Mouse (Mus musculus) CH12.LX (cell line): Measurements from ENCODE around the gene Itk. TPM values are rescaled to one million over a fixed set of nuclear protein-coding genes. Genes with fewer than 3 reads are reported as not detected.

ENCODE experiments used
- DNase-seq: peaks from one replicate; pipeline ENCODE4 v3.0.0-alpha.2; 2013; ENCODE audit errors: extremely low read depth
- H3K27ac ChIP-seq: 2 replicates; pipeline ENCODE4 v1.5.1; 2012; ENCODE audit warnings: low read depth, mild to moderate bottlenecking, control low read depth, moderate library complexity; ENCODE audit not compliant: insufficient read depth
- H3K27me3 ChIP-seq: replicated peaks from 2 replicates; pipeline ENCODE3; 2012; ENCODE audit warnings: inconsistent platforms
- H3K36me3 ChIP-seq, 2 experiments: replicated peaks in 1 of 2; 2 replicates each; pipeline versions ENCODE3 to v1.6.1; 2012; ENCODE audit warnings: inconsistent platforms in 1 of 2, low read length in 1 of 2, mild to moderate bottlenecking in 1 of 2, mixed read lengths in 1 of 2, moderate library complexity in 1 of 2; ENCODE audit not compliant: control insufficient read depth in 1 of 2, insufficient read depth in 1 of 2
- H3K4me1 ChIP-seq, 2 experiments: 2 replicates each; pipeline ENCODE4 v1.6.1; 2012; ENCODE audit warnings: inconsistent platforms in 1 of 2, moderate library complexity in 1 of 2; ENCODE audit not compliant: insufficient read depth in 2 of 2, control insufficient read depth in 1 of 2
- H3K4me2 ChIP-seq: 2 replicates; pipeline ENCODE4 v1.6.1; 2012; ENCODE audit warnings: low read depth, mild to moderate bottlenecking, control low read depth; ENCODE audit not compliant: poor library complexity, insufficient read depth, severe bottlenecking
- H3K4me3 ChIP-seq, 3 experiments: fragments of 150-350 bp in 1 of 3; sonication (generic) in 1 of 3; replicated peaks in 1 of 3; 2 replicates each; pipeline versions ENCODE3 to v1.5.1; 2011 to 2012; ENCODE audit warnings: low read depth in 2 of 3, low read length in 2 of 3, mild to moderate bottlenecking in 2 of 3, moderate library complexity in 2 of 3, control low read depth in 1 of 3, improper control_type of control experiment in 1 of 3, inconsistent platforms in 1 of 3, mixed read lengths in 1 of 3; ENCODE audit not compliant: poor library complexity in 1 of 3
- H3K79me2 ChIP-seq: replicated peaks from 2 replicates; pipeline ENCODE4 v1.6.1; 2012; ENCODE audit warnings: mild to moderate bottlenecking, moderate library complexity; ENCODE audit not compliant: control insufficient read depth, poor library complexity, insufficient read depth, severe bottlenecking; ENCODE audit errors: extremely low read depth
- H3K9ac ChIP-seq: 2 replicates; pipeline ENCODE4 v1.6.1; 2012; ENCODE audit warnings: low read depth, mild to moderate bottlenecking, control low read depth, moderate library complexity; ENCODE audit not compliant: insufficient read depth
- H3K9me3 ChIP-seq: replicated peaks from 2 replicates; pipeline ENCODE3; 2012; ENCODE audit warnings: low read length, inconsistent platforms, mixed read lengths
- GABPA ChIP-seq: IDR thresholded peaks from 2 replicates; pipeline ENCODE4 v1.6.1; 2012; ENCODE audit warnings: low read depth, low read length, improper control_type of control experiment, inconsistent platforms; ENCODE audit not compliant: insufficient replicate concordance
- HCFC1 ChIP-seq: IDR thresholded peaks from 2 replicates; pipeline ENCODE4 v1.6.1; 2012; ENCODE audit warnings: low read depth, mild to moderate bottlenecking, inconsistent platforms, low read length, improper control_type of control experiment
- IRF4 ChIP-seq: IDR thresholded peaks from 2 replicates; pipeline ENCODE4 v1.6.1; 2014; ENCODE audit warnings: low read depth, mild to moderate bottlenecking, inconsistent platforms, low read length, improper control_type of control experiment
- JUN ChIP-seq: IDR thresholded peaks from 2 replicates; pipeline ENCODE4 v1.6.1; 2011; ENCODE audit warnings: low read depth, mild to moderate bottlenecking, low read length, improper control_type of control experiment, moderate library complexity; ENCODE audit not compliant: insufficient read depth
- KAT2A ChIP-seq: IDR thresholded peaks from 2 replicates; pipeline ENCODE4 v1.6.1; 2012; ENCODE audit warnings: low read length, improper control_type of control experiment, inconsistent platforms; ENCODE audit not compliant: insufficient replicate concordance
- MAFK ChIP-seq: IDR thresholded peaks from 2 replicates; pipeline ENCODE4 v1.6.1; 2011; ENCODE audit warnings: low read length, improper control_type of control experiment; ENCODE audit not compliant: insufficient replicate concordance
- MAX ChIP-seq: IDR thresholded peaks from 2 replicates; pipeline ENCODE4 v1.6.1; 2011; ENCODE audit warnings: low read length, improper control_type of control experiment
- MYC ChIP-seq: IDR thresholded peaks from 2 replicates; pipeline ENCODE4 v1.6.1; 2011; ENCODE audit warnings: low read depth, mild to moderate bottlenecking, improper control_type of control experiment, low read length
- PAX5 ChIP-seq: IDR thresholded peaks from 2 replicates; pipeline ENCODE4 v1.6.1; 2012; ENCODE audit warnings: low read length, inconsistent platforms, mixed read lengths
- RAD21 ChIP-seq: IDR thresholded peaks from 2 replicates; pipeline ENCODE4 v1.6.1; 2011; ENCODE audit warnings: low read depth, mild to moderate bottlenecking, low read length, improper control_type of control experiment, moderate library complexity
- SMC3 ChIP-seq: IDR thresholded peaks from 2 replicates; pipeline ENCODE4 v1.6.1; 2011; ENCODE audit warnings: low read depth, low read length, improper control_type of control experiment
- UBTF ChIP-seq: IDR thresholded peaks from 2 replicates; pipeline ENCODE4 v1.6.1; 2012; ENCODE audit warnings: low read depth, mild to moderate bottlenecking, inconsistent platforms, low read length, improper control_type of control experiment, moderate library complexity
- dilution Hi-C: fragments of 300-500 bp; cut with MboI; formaldehyde crosslinking; loops from 2 replicates; pipeline ENCODE4 v1.14.3; 2020; ENCODE audit warnings: low sequenced_read_pairs; ENCODE audit not compliant: extremely low pct_unique_long_range_greater_than_20kb, extremely low pct_ligation_motif_present
- in situ Hi-C: fragments of 300-500 bp; cut with MboI; formaldehyde crosslinking; loops from 3 replicates; pipeline ENCODE4 v1.14.3; 2019; ENCODE audit warnings: low sequenced_read_pairs, low pct_ligation_motif_present, low pct_unique_long_range_greater_than_20kb, mixed read lengths
- polyA plus RNA-seq: library from polyadenylated mRNA; unstranded; fragments of >175 nt; gene quantifications from 2 replicates; pipeline ENCODE4 v1.2.1, GENCODE M21; 2012; ENCODE audit warnings: low read depth; ENCODE audit not compliant: insufficient read length
- total RNA-seq, 2 experiments: library from RNA; depleted of rRNA; stranded (reverse); fragments of 300-350 nt in 1 of 2; fragments of >200 nt in 1 of 2; gene quantifications; 2 replicates each; pipeline ENCODE4 v1.2.3; 2012 to 2014

Gene Itk
- total and polyA plus RNA-seq, 3 experiments, result 0.11 to 0.64 (median 0.17) TPM

- in situ Hi-C loops, result no loop called here
Measured at GRCm38 (mm10) chr11:46365744-46366143, 23.6 kb downstream of the Itk start.

GRCm38 (mm10) chr11:46363864-46364263 is 25.5 kb downstream of the Itk start:
- H3K27ac ChIP-seq, result no peak overlapping the region
- no peak for DNase-seq
- no peak overlapping the region for H3K4me2 ChIP-seq
- H3K4me3 ChIP-seq, result no peak overlapping the region
- H3K79me2 ChIP-seq, result no peaks in the 10 kb centered on the region
- in situ Hi-C loops (no loop called here), dilution Hi-C loops (no loop called here)
- no peaks in the 10 kb centered on the region for H3K36me3 ChIP-seq
- H3K9ac ChIP-seq, result no peak overlapping the region
- H3K4me1 ChIP-seq, result peaks cover 19 to 23% of the 10 kb centered on the region in 2 experiments
- no peaks in the 10 kb centered on the region for H3K27me3 ChIP-seq
- TF ChIP-seq MAX, result no peak
- TF ChIP-seq UBTF, result no peak
- TF ChIP-seq SMC3, result no peak
- TF ChIP-seq HCFC1, result no peak
- H3K9me3 ChIP-seq, result no peaks in the 10 kb centered on the region

More at GRCm38 (mm10) chr11:46365744-46366143, 23.6 kb downstream of the Itk start:
- Histone ChIP-seq H3K79me2 (no peaks in the 10 kb centered on the region), H3K9ac (no peak overlapping the region), H3K36me3 (no peaks in the 10 kb centered on the region), H3K27ac (no peak overlapping the region), H3K4me3 (no peak overlapping the region), H3K27me3 (no peaks in the 10 kb centered on the region), H3K4me1 (peaks cover 18 to 22% of the 10 kb centered on the region in 2 experiments), H3K9me3 (no peaks in the 10 kb centered on the region), H3K4me2 (no peak overlapping the region)
- no peak for DNase-seq
- TF ChIP-seq GABPA (no peak), IRF4 (no peak), RAD21 (no peak), PAX5 (no peak), JUN (no peak), MAX (no peak), KAT2A (no peak), SMC3 (no peak), MAFK (no peak), MYC (no peak)
- dilution Hi-C loops, result no loop called here
